ENCODE assay signal across 16 mouse cellular contexts in the genomic region with DNA sequence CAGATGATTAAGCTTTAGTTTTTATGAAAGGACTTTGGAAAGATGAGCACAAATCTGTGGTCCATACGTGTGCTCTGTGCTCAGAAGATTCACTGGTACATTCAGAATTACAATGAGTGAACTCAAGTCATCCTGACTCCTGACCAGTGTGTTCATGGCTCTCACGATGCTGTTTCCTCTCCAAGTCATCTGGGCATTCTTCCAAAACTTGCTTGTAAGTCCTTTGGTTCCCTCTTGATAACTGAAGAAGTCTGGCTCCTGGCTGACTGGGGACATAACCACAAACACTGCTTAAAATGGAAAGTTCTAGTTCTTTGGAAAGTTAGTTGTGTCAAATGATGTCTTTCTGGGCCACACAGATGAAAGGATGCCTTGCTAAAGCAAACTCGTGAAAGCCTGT. TPM values are rescaled to one million over a fixed set of nuclear protein-coding genes. Genes with fewer than 3 reads are reported as not detected.
DNase-seq lines count a peak whose midpoint lies in the region; ATAC-seq and TF ChIP-seq lines count a peak whose summit lies in the region.
"Had no signal": no experiment of that assay in that cellular context is flagged by ENCODE, and none has a peak within 500 bp of the region (broad histone marks: within the 10 kb centered on the region; RNA-seq: fewer than 3 reads in every experiment).

No protein-coding gene starts in this region.

- ATAC-seq in hindbrain, postnatal 0 days, result no peak
- ATAC-seq in hindbrain, embryonic 16.5 days, result no peak
- ATAC-seq in heart, embryonic 12.5 days (ENCODE audit: insufficient number of reproducible peaks, low FRiP score), result peak; percentile 48
- ATAC-seq in kidney, embryonic 15.5 days (replicated peaks; ENCODE audit: low FRiP score), result no peak
- ATAC-seq: inflammation-experienced regulatory T-cells, adult 6 months had no signal

- H3K4me1 ChIP-seq in hindbrain, postnatal 0 days (ENCODE audit: insufficient read depth, low read length), result no peaks in the 10 kb centered on the region
- no peaks in the 10 kb centered on the region for H3K4me1 ChIP-seq in hindbrain, embryonic 16.5 days (ENCODE audit: control insufficient read depth, insufficient read depth, low read depth, low read length)
- peaks cover 10% of the 10 kb centered on the region for H3K4me1 ChIP-seq in heart, embryonic 12.5 days (replicated peaks)
- no peaks in the 10 kb centered on the region for H3K4me1 ChIP-seq in kidney, embryonic 15.5 days
- H3K4me1 ChIP-seq: embryonic facial prominence, embryonic 15.5 days; limb, embryonic 15.5 days had no signal

- DNase-seq in hindbrain, postnatal 0 days (ENCODE audit: low spot score), result peak; percentile 9
- DNase-seq in heart, postnatal 10 days, result peak; percentile 46 to 68
- no peak for DNase-seq in kidney, postnatal 25 days
- DNase-seq in kidney, adult 18-20 months, result no peak
- DNase-seq: adrenal gland, adult 2 months; cerebellum, adult 18-20 months; gastrocnemius, postnatal 14 days; kidney, adult 9 months had no signal

- no peaks in the 10 kb centered on the region for H3K27me3 ChIP-seq in hindbrain, postnatal 0 days (ENCODE audit: insufficient read depth, low read length)
- H3K27me3 ChIP-seq in hindbrain, embryonic 16.5 days (replicated peaks; ENCODE audit: control insufficient read depth, insufficient read depth, low read length), result no peaks in the 10 kb centered on the region
- H3K27me3 ChIP-seq in heart, embryonic 12.5 days (replicated peaks), result no peaks in the 10 kb centered on the region
- H3K27me3 ChIP-seq in kidney, embryonic 15.5 days, result no peaks in the 10 kb centered on the region
- H3K27me3 ChIP-seq: embryonic facial prominence, embryonic 15.5 days; limb, embryonic 15.5 days had no signal

- intact Hi-C loops in heart, postnatal 10 days (cut with DNase I), result loop anchor here (1.0 kb wide), 1 partner anchor 12 kb away; no protein-coding TSS in a partner anchor

- H3K4me2 ChIP-seq in hindbrain, postnatal 0 days (ENCODE audit: low read depth, low read length), result no peak overlapping the region
- H3K4me2 ChIP-seq in hindbrain, embryonic 16.5 days (ENCODE audit: low read length), result no peak overlapping the region
- no peak overlapping the region for H3K4me2 ChIP-seq in heart, embryonic 12.5 days
- H3K4me2 ChIP-seq in kidney, embryonic 15.5 days, result no peak overlapping the region
- H3K4me2 ChIP-seq: embryonic facial prominence, embryonic 15.5 days; limb, embryonic 15.5 days had no signal

- no peaks in the 10 kb centered on the region for H3K36me3 ChIP-seq in hindbrain, postnatal 0 days (ENCODE audit: insufficient read depth, low read length)
- H3K36me3 ChIP-seq in hindbrain, embryonic 16.5 days (ENCODE audit: control insufficient read depth, insufficient read depth, low read length), result no peaks in the 10 kb centered on the region
- no peaks in the 10 kb centered on the region for H3K36me3 ChIP-seq in heart, embryonic 12.5 days
- no peaks in the 10 kb centered on the region for H3K36me3 ChIP-seq in kidney, embryonic 15.5 days
- H3K36me3 ChIP-seq: embryonic facial prominence, embryonic 15.5 days; limb, embryonic 15.5 days had no signal

- 58% methylated on average over 3 of the region's 3 CpGs for WGBS in hindbrain, postnatal 0 days
- 64% methylated on average over 3 of the region's 3 CpGs for WGBS in hindbrain, embryonic 16.5 days
- 38% methylated on average over 3 of the region's 3 CpGs for WGBS in heart, embryonic 12.5 days
- WGBS in kidney, embryonic 15.5 days, result 68% methylated on average over 3 of the region's 3 CpGs

- H3K27ac ChIP-seq in hindbrain, postnatal 0 days, result no peak overlapping the region
- H3K27ac ChIP-seq in hindbrain, embryonic 16.5 days (ENCODE audit: low read depth, low read length), result no peak overlapping the region
- peak overlapping the region; percentile 25; the same call in 1 of the 2 replicates for H3K27ac ChIP-seq in heart, embryonic 12.5 days (ENCODE audit: poor library complexity, severe bottlenecking)
- no peak overlapping the region for H3K27ac ChIP-seq in kidney, embryonic 15.5 days
- H3K27ac ChIP-seq: embryonic facial prominence, embryonic 15.5 days; limb, embryonic 15.5 days had no signal

- no peak overlapping the region for H3K4me3 ChIP-seq in hindbrain, postnatal 0 days (ENCODE audit: low read length)
- H3K4me3 ChIP-seq in hindbrain, embryonic 16.5 days (ENCODE audit: low read length), result no peak overlapping the region
- H3K4me3 ChIP-seq in heart, embryonic 12.5 days, result no peak overlapping the region
- no peak overlapping the region for H3K4me3 ChIP-seq in kidney, embryonic 15.5 days (replicated peaks)
- H3K4me3 ChIP-seq: embryonic facial prominence, embryonic 15.5 days; limb, embryonic 15.5 days had no signal

- TF ChIP-seq CTCF in hindbrain, postnatal 0 days (IDR thresholded peaks at IDR 0.05; ENCODE audit: low read depth), result no peak

- no peaks in the 10 kb centered on the region for H3K9me3 ChIP-seq in hindbrain, postnatal 0 days (ENCODE audit: low read length)
- no peaks in the 10 kb centered on the region for H3K9me3 ChIP-seq in hindbrain, embryonic 16.5 days (ENCODE audit: control insufficient read depth, low read length)
- no peaks in the 10 kb centered on the region for H3K9me3 ChIP-seq in heart, embryonic 12.5 days (replicated peaks)
- H3K9me3 ChIP-seq in kidney, embryonic 15.5 days (replicated peaks), result no peaks in the 10 kb centered on the region
- H3K9me3 ChIP-seq: embryonic facial prominence, embryonic 15.5 days; limb, embryonic 15.5 days had no signal

- H3K9ac ChIP-seq in hindbrain, postnatal 0 days (replicated peaks; ENCODE audit: low read length), result no peak overlapping the region
- H3K9ac ChIP-seq in hindbrain, embryonic 16.5 days (ENCODE audit: low read depth, low read length), result no peak overlapping the region
- no peak overlapping the region for H3K9ac ChIP-seq in heart, embryonic 12.5 days
- H3K9ac ChIP-seq in kidney, embryonic 15.5 days, result no peak overlapping the region
- H3K9ac ChIP-seq: embryonic facial prominence, embryonic 15.5 days; limb, embryonic 15.5 days had no signal

RNA-seq across cellular contexts. Expression of a gene that starts 57.2 kb away (rescaled TPM):
- total RNA-seq in hindbrain, postnatal 0 days (2014; rRNA removed), result 51.3 and 51.9 TPM in 2 replicates
- 21.2 and 22.2 TPM in 2 replicates for polyA plus RNA-seq in hindbrain, postnatal 0 days (2015; fragmentation: Nextera tagmentation; extraction: Ambion mirVana)
- 13.8 and 16.3 TPM in 2 replicates for polyA plus RNA-seq in hindbrain, embryonic 16.5 days (2015; fragmentation: Nextera tagmentation; extraction: Ambion mirVana)
- 1.5 and 1.8 TPM in 2 replicates for polyA plus RNA-seq in heart, embryonic 12.5 days (2016; fragmentation: Nextera tagmentation; extraction: Ambion mirVana)
- under 1 TPM; 0.24 to 0.25 TPM for total RNA-seq in heart, postnatal 10 days (2021)
- polyA plus RNA-seq in kidney, embryonic 15.5 days (2015; fragmentation: Nextera tagmentation; extraction: Ambion mirVana), result 0.98 and 2.4 TPM in 2 replicates
- total RNA-seq: hematopoietic stem cell, adult 5-6 weeks; megakaryocyte-erythroid progenitor cell, adult 5-6 weeks had no signal
- polyA plus RNA-seq: adrenal gland, adult 2 months; inflammation-experienced regulatory T-cells, adult 6 months had no signal

Comparison
In these comparisons a context has a peak if more than half of its experiments do, and no peak if none do; other contexts are left out.
1. DNase-seq: peak in hindbrain, postnatal 0 days (single experiment) and heart, postnatal 10 days (2 of 2); none in kidney, postnatal 25 days (0 of 2) and kidney, adult 18-20 months (single experiment).